Mouse (Mus musculus) lung, postnatal 0 days (tissue): ENCODE results near the gene Itm2c. TPM values are rescaled to one million over a fixed set of nuclear protein-coding genes. Genes with fewer than 3 reads are reported as not detected.

Experiments
- ATAC-seq: fragments of 200-750 bp; cut with Nextera tagmentation; 2 replicates; pipeline ENCODE4 v1.8.0; 2017; ENCODE audit warnings: moderate library complexity
- DNase-seq: peaks from one replicate; pipeline ENCODE4 v3.0.0-alpha.2; 2016; ENCODE audit warnings: low spot score
- H3K27ac ChIP-seq: fragments of 300-500 bp; sonication (generic); 2 replicates; pipeline ENCODE4 v1.5.1; 2014; ENCODE audit warnings: antibody characterized with exemption, mild to moderate bottlenecking, low read length, mixed read lengths
- H3K27me3 ChIP-seq: fragments of 300-500 bp; sonication (generic); replicated peaks from 2 replicates; pipeline ENCODE4 v1.6.1; 2014; ENCODE audit warnings: low read length, mixed read lengths; ENCODE audit not compliant: insufficient read depth
- H3K36me3 ChIP-seq: fragments of 300-500 bp; sonication (generic); 2 replicates; pipeline ENCODE4 v1.6.1; 2014; ENCODE audit warnings: low read length, mixed read lengths; ENCODE audit not compliant: insufficient read depth
- H3K4me1 ChIP-seq: fragments of 300-500 bp; sonication (generic); 2 replicates; pipeline ENCODE4 v1.6.1; 2014; ENCODE audit warnings: antibody characterized with exemption, low read depth, low read length, mixed read lengths; ENCODE audit not compliant: insufficient read depth
- H3K4me2 ChIP-seq: fragments of 300-500 bp; sonication (generic); replicated peaks from 2 replicates; pipeline ENCODE4 v1.6.1; 2014; ENCODE audit warnings: low read depth, mild to moderate bottlenecking, low read length, moderate library complexity, mixed read lengths
- H3K4me3 ChIP-seq: fragments of 300-500 bp; sonication (generic); 2 replicates; pipeline ENCODE4 v1.5.1; 2014; ENCODE audit warnings: low read depth, low read length
- H3K9ac ChIP-seq: fragments of 300-500 bp; sonication (generic); replicated peaks from 2 replicates; pipeline ENCODE4 v1.6.1; 2014; ENCODE audit warnings: low read depth, mild to moderate bottlenecking
- H3K9me3 ChIP-seq: fragments of 300-500 bp; sonication (generic); 2 replicates; pipeline ENCODE4 v1.6.1; 2016; ENCODE audit warnings: low read length, mixed read lengths
- CTCF ChIP-seq: IDR thresholded peaks from 2 replicates; pipeline ENCODE4 v1.5.1; 2016; ENCODE audit warnings: antibody characterized with exemption, mild to moderate bottlenecking
- EP300 ChIP-seq: IDR thresholded peaks from 2 replicates; pipeline ENCODE4 v1.6.1; 2016; ENCODE audit warnings: antibody characterized with exemption, mild to moderate bottlenecking, control low read depth
- WGBS: fragments of 180-500 bp; shearing (Covaris S2); extraction: QIAGEN DNeasy Blood & Tissue Kit; methylation state at CpG from one replicate; pipeline ENCODE4 v1.1.7; 2014; 5-methylcytosine and 5-hydroxymethylcytosine counted together
- polyA plus RNA-seq: library from polyadenylated mRNA; unstranded; fragments of >200 nt; fragmentation: Nextera tagmentation; extraction: Ambion mirVana; gene quantifications from 2 replicates; pipeline ENCODE4 v1.2.1, GENCODE M21; 2015

Itm2c gene
- polyA plus RNA-seq, 1 experiment from 2014 or later = 244 TPM

GRCm38 (mm10) chr1:85934560-85934959, 40.5 kb downstream of the Itm2c start:
- no peak for TF ChIP-seq CTCF
- TF ChIP-seq EP300 = no peak
- H3K4me2 ChIP-seq = no peak overlapping the region
- 33% methylated on average over 7 of the region's 7 CpGs for WGBS
- no peaks in the 10 kb centered on the region for H3K4me1 ChIP-seq
- ATAC-seq (no peak), DNase-seq (no peak)
- H3K27me3 ChIP-seq = no peaks in the 10 kb centered on the region
- no peak overlapping the region for H3K27ac ChIP-seq
- no peaks in the 10 kb centered on the region for H3K9me3 ChIP-seq
- no peak overlapping the region for H3K9ac ChIP-seq
- H3K36me3 ChIP-seq = no peaks in the 10 kb centered on the region
- no peak overlapping the region for H3K4me3 ChIP-seq

GRCm38 (mm10) chr1:85935148-85935852, 41.2 kb downstream of the Itm2c start:
- no peak overlapping the region for H3K9ac ChIP-seq
- no peaks in the 10 kb centered on the region for H3K4me1 ChIP-seq
- H3K4me3 ChIP-seq = no peak overlapping the region
- DNase-seq (peak; percentile 47), ATAC-seq (no peak)
- H3K27me3 ChIP-seq = no peaks in the 10 kb centered on the region
- no peak overlapping the region for H3K27ac ChIP-seq
- H3K9me3 ChIP-seq = no peaks in the 10 kb centered on the region
- H3K36me3 ChIP-seq = no peaks in the 10 kb centered on the region
- WGBS = 57% methylated on average over 8 of the region's 8 CpGs
- no peak for TF ChIP-seq EP300
- TF ChIP-seq CTCF = peak; percentile 78
- no peak overlapping the region for H3K4me2 ChIP-seq

- WGBS = 52% methylated on average over 6 of the region's 6 CpGs
- Histone ChIP-seq H3K9me3 (no peaks in the 10 kb centered on the region), H3K4me2 (no peak overlapping the region), H3K9ac (no peak overlapping the region), H3K4me3 (no peak overlapping the region), H3K27ac (no peak overlapping the region), H3K36me3 (no peaks in the 10 kb centered on the region), H3K4me1 (no peaks in the 10 kb centered on the region), H3K27me3 (no peaks in the 10 kb centered on the region)
- ATAC-seq = no peak
- DNase-seq = no peak
- TF ChIP-seq EP300 (no peak), CTCF (no peak)
Observed at GRCm38 (mm10) chr1:85936265-85936664, 42.2 kb downstream of the Itm2c start.

GRCm38 (mm10) chr1:85937323-85937722, 43.2 kb downstream of the Itm2c start:
- Histone ChIP-seq H3K4me3 (no peak overlapping the region), H3K9ac (no peak overlapping the region), H3K36me3 (no peaks in the 10 kb centered on the region), H3K27me3 (no peaks in the 10 kb centered on the region), H3K4me2 (no peak overlapping the region), H3K27ac (no peak overlapping the region), H3K4me1 (no peaks in the 10 kb centered on the region), H3K9me3 (no peaks in the 10 kb centered on the region)
- TF ChIP-seq CTCF (no peak), EP300 (no peak)
- ATAC-seq = no peak
- no peak for DNase-seq
- WGBS = 52% methylated on average over 1 of the region's 1 CpGs

GRCm38 (mm10) chr1:85942318-85942717, 48.2 kb downstream of the Itm2c start:
- DNase-seq (no peak), ATAC-seq (no peak)
- no peak overlapping the region for H3K4me2 ChIP-seq
- 78% methylated on average over 8 of the region's 8 CpGs for WGBS
- H3K27ac ChIP-seq = no peak overlapping the region
- H3K9ac ChIP-seq = no peak overlapping the region
- no peaks in the 10 kb centered on the region for H3K27me3 ChIP-seq
- H3K4me1 ChIP-seq = no peaks in the 10 kb centered on the region
- no peak for TF ChIP-seq CTCF
- TF ChIP-seq EP300 = no peak
- no peaks in the 10 kb centered on the region for H3K9me3 ChIP-seq
- no peaks in the 10 kb centered on the region for H3K36me3 ChIP-seq
- H3K4me3 ChIP-seq = no peak overlapping the region

GRCm38 (mm10) chr1:85949085-85949684, 55.1 kb downstream of the Itm2c start:
- no peak overlapping the region for H3K4me2 ChIP-seq
- no peak overlapping the region for H3K4me3 ChIP-seq
- H3K27me3 ChIP-seq = no peaks in the 10 kb centered on the region
- no peaks in the 10 kb centered on the region for H3K4me1 ChIP-seq
- H3K9ac ChIP-seq = no peak overlapping the region
- WGBS = 70% methylated on average over 2 of the region's 2 CpGs
- no peaks in the 10 kb centered on the region for H3K36me3 ChIP-seq
- ATAC-seq (no peak), DNase-seq (no peak)
- no peak for TF ChIP-seq EP300
- no peak for TF ChIP-seq CTCF
- no peak overlapping the region for H3K27ac ChIP-seq
- H3K9me3 ChIP-seq = no peaks in the 10 kb centered on the region
